Mouse (Mus musculus): ENCODE results near the gene Chd9.

The Chd9 gene

GRCm38 (mm10) chr8:91056848-91057247 is 228.7 kb downstream of the Chd9 start:
- no peak for TF ChIP-seq GATA4 (IDR thresholded peaks at IDR 0.05; ENCODE audit: insufficient replicate concordance, low read length)

GRCm38 (mm10) chr8:91059086-91059578 is 231.0 kb downstream of the Chd9 start:
- no peak for TF ChIP-seq GATA4 (IDR thresholded peaks at IDR 0.05; ENCODE audit: insufficient replicate concordance, low read length)

- TF ChIP-seq GATA4 (IDR thresholded peaks at IDR 0.05; ENCODE audit: insufficient replicate concordance, low read length), result no peak
Measured at GRCm38 (mm10) chr8:91059884-91060510, 231.8 kb downstream of the Chd9 start.

GRCm38 (mm10) chr8:91060555-91061471 is 232.7 kb downstream of the Chd9 start:
- TF ChIP-seq GATA4 (IDR thresholded peaks at IDR 0.05; ENCODE audit: insufficient replicate concordance, low read length), result no peak

GRCm38 (mm10) chr8:91065179-91065578 is 237.0 kb downstream of the Chd9 start:
- TF ChIP-seq GATA4 (IDR thresholded peaks at IDR 0.05; ENCODE audit: insufficient replicate concordance, low read length), result no peak

GRCm38 (mm10) chr8:91069407-91069806 is 241.3 kb downstream of the Chd9 start:
- TF ChIP-seq GATA4 (IDR thresholded peaks at IDR 0.05; ENCODE audit: insufficient replicate concordance, low read length), result no peak

- TF ChIP-seq GATA4 (IDR thresholded peaks at IDR 0.05; ENCODE audit: insufficient replicate concordance, low read length), result no peak
Measured at GRCm38 (mm10) chr8:91069834-91070233, 241.7 kb downstream of the Chd9 start, which contains the start of gene Rbl2. Rbl2 (plus strand) TSS chr8:91070057.

- TF ChIP-seq GATA4 (IDR thresholded peaks at IDR 0.05; ENCODE audit: insufficient replicate concordance, low read length), result no peak
Measured at GRCm38 (mm10) chr8:91070275-91070859, 242.2 kb downstream of the Chd9 start.

- no peak for TF ChIP-seq GATA4 (IDR thresholded peaks at IDR 0.05; ENCODE audit: insufficient replicate concordance, low read length)
Measured at GRCm38 (mm10) chr8:91077077-91077867, 249.1 kb downstream of the Chd9 start.

- TF ChIP-seq GATA4 (IDR thresholded peaks at IDR 0.05; ENCODE audit: insufficient replicate concordance, low read length), result no peak
Measured at GRCm38 (mm10) chr8:91079678-91080077, 251.5 kb downstream of the Chd9 start.

GRCm38 (mm10) chr8:91081911-91082310 is 253.8 kb downstream of the Chd9 start:
- TF ChIP-seq GATA4 (IDR thresholded peaks at IDR 0.05; ENCODE audit: insufficient replicate concordance, low read length), result no peak

GRCm38 (mm10) chr8:91082428-91082827 is 254.3 kb downstream of the Chd9 start:
- TF ChIP-seq GATA4 (IDR thresholded peaks at IDR 0.05; ENCODE audit: insufficient replicate concordance, low read length), result no peak

- TF ChIP-seq GATA4 (IDR thresholded peaks at IDR 0.05; ENCODE audit: insufficient replicate concordance, low read length), result no peak
Measured at GRCm38 (mm10) chr8:91088452-91088851, 260.3 kb downstream of the Chd9 start.

GRCm38 (mm10) chr8:91089601-91090000 is 261.4 kb downstream of the Chd9 start:
- TF ChIP-seq GATA4 (IDR thresholded peaks at IDR 0.05; ENCODE audit: insufficient replicate concordance, low read length), result no peak

GRCm38 (mm10) chr8:91094135-91094534 is 266.0 kb downstream of the Chd9 start:
- no peak for TF ChIP-seq GATA4 (IDR thresholded peaks at IDR 0.05; ENCODE audit: insufficient replicate concordance, low read length)
